Mouse (Mus musculus): Measurements from ENCODE around the gene Olfr554.
"Not testable (repeated sequence)": the region's sequence is repeated elsewhere in the genome, so short reads cannot be mapped to it uniquely, and the experiment has no call there.

The Olfr554 gene

DNA sequence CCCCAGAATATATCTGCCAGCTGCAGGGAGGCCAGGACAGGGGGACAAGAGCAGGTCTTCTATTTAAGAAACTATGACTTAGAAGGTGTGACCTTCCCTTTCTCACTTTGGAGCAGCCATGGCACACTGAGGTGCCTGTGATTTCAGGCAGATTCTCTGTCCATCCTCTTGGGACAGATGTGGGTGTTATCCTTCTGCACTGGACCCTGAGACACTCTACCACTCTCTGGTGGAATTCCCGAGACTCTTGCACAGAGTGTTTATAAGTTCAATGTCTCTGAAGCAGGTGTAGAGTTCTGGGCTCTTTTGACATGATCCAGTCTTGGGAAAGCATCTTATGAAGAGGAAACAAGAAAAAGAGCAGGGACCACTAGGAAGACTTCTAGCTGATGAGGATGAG lies at the start of gene Olfr554:
TSS of gene Olfr554 (plus strand) at position 301 of the 400 bp plus-strand sequence.
- DNase-seq (ENCODE audit: extremely low read depth, insufficient read length, low spot score), result no peak

- no peak for DNase-seq (ENCODE audit: extremely low read depth, insufficient read length, low spot score)
These were observed 46.4 kb upstream of the Olfr554 start, which contains the start of gene Olfr551 for GRCm38 (mm10) chr7:102591786-102592185. Olfr551 (minus strand) TSS chr7:102591886.

DNA sequence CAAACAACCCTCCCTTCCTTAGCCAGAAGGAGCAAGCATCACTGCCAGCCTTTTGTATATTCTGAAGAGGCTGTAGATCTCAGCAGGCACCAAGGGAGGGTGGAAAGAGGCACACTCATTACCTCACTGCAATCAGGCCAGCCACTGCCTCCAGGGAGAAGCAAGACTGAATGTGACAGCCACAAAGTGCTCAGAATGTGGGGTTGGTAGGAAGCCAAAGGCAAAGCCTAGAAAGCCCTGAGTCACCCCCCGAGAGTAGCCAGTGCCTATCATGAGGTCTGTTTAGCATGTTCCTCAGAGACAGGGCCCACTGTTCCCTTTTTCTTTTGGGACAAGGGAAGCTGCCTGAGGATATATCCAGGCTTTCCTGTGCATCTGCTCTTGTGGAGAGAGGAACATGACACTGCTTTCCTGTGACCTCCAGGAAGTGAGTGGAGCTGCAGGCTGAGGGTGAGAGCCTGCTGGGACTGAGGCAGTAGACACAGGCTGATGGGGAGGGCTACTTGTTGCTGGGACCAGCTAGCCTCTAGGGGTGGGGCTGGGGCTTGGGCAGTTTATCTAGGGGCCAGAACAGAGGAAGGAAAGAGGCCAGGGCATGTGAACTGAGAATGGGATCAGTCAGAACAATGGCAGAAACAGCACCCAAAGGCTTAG lies 40.7 kb upstream of the Olfr554 start, which contains the start of gene Olfr552:
TSS of gene Olfr552 (plus strand) at position 393 of the 654 bp plus-strand sequence.
- DNase-seq (ENCODE audit: extremely low read depth, insufficient read length, low spot score), result peak; percentile 16

GRCm38 (mm10) chr7:102618118-102618517 lies 20.1 kb upstream of the Olfr554 start, which contains the start of gene Olfr553:
Olfr553 (minus strand) TSS chr7:102618218.
- DNase-seq (ENCODE audit: extremely low read depth, insufficient read length, low spot score), result no peak

- DNase-seq (ENCODE audit: extremely low read depth, insufficient read length, low spot score), result no peak
These were observed 18.6 kb upstream of the Olfr554 start for GRCm38 (mm10) chr7:102619608-102620007.

DNA sequence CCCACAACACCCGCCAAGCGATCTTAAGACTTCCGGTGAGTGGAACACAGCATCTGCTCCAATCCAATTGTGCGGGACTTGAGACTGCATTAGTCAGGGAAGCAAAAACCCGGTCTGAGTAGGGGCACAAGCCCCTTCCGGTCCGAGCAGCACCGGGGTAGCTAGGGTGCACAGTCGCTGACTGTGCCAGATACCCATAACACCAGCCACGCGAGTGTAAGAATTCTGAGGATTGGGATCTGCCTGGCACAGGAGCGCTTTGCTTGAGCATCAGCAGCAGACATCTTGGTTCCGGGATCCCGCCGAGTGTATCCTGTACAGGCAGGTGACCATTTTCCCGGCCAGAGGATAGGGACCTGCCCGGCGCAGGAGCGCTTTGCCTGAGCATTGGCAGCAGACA lies 17.9 kb upstream of the Olfr554 start:
- DNase-seq (ENCODE audit: extremely low read depth, insufficient read length, low spot score), result not testable (repeated sequence)

DNA sequence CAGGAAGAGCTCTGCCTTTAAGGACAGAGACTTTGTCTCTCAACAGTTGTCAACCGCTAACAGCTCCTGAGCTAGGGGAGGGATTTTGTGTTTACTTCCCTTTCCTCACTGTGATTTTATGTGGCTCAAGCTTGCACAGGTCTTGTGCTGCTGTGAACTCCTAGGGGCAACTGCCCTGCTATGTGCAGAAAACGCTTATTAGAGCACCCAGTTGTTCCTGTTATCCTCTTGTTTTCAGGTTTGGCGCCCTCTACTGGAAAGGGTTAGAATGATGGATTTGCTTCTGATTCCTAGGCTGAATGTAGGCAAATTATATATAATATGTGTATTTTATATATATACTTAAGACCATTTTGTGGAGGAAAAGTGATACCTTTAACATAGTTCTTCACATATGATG lies 1.6 kb upstream of the Olfr554 start:
- DNase-seq (ENCODE audit: extremely low read depth, insufficient read length, low spot score), result no peak

GRCm38 (mm10) chr7:102644945-102645344 lies 6.7 kb downstream of the Olfr554 start:
- not testable (repeated sequence) for DNase-seq (ENCODE audit: extremely low read depth, insufficient read length, low spot score)

GRCm38 (mm10) chr7:102658523-102658922 lies 20.3 kb downstream of the Olfr554 start, which contains the start of gene Olfr555:
Olfr555 (plus strand) TSS chr7:102658823.
- no peak for DNase-seq (ENCODE audit: extremely low read depth, insufficient read length, low spot score)

GRCm38 (mm10) chr7:102664599-102664998 lies 26.4 kb downstream of the Olfr554 start, which contains the start of gene Olfr556:
Olfr556 (plus strand) TSS chr7:102664899.
- no peak for DNase-seq (ENCODE audit: extremely low read depth, insufficient read length, low spot score)

DNA sequence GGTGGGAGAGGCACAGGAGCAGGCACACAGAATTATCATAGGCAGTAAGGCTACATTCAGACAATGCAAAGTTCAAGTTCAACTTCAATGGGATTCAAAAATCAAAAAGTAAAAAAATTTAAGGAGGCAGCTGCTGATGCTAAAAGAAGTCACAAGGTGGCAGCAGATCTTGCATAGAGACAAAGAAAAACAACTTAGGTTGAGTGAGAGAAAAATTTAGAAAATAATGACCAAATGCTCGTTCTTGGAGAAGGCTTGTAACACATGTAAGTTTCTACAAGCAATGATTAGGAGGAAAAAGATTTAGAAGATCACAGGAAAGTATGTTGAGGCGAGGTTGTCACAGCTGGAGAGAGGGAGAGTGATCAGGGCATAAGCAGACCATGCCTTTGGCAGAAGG lies 27.1 kb downstream of the Olfr554 start:
- DNase-seq (ENCODE audit: extremely low read depth, insufficient read length, low spot score), result no peak

- DNase-seq (ENCODE audit: extremely low read depth, insufficient read length, low spot score), result no peak
These were observed 38.0 kb downstream of the Olfr554 start for GRCm38 (mm10) chr7:102676225-102676624.

- no peak for DNase-seq (ENCODE audit: extremely low read depth, insufficient read length, low spot score)
These were observed 43.7 kb downstream of the Olfr554 start for GRCm38 (mm10) chr7:102681916-102682315.

- peak; percentile 86 for DNase-seq (ENCODE audit: extremely low read depth, insufficient read length, low spot score)
These were observed 48.8 kb downstream of the Olfr554 start, which contains the start of gene Trim68 for GRCm38 (mm10) chr7:102686944-102687501. Trim68 (minus strand) TSS chr7:102687327.
